Mouse (Mus musculus) bone marrow, adult 2 months (tissue): ENCODE data around the gene Atp5j. TPM values are rescaled to one million over a fixed set of nuclear protein-coding genes. Genes with fewer than 3 reads are reported as not detected.

Experiments
- H3K27ac ChIP-seq: fragments of 200-500 bp; 2 replicates; pipeline ENCODE4 v1.5.1; 2012; ENCODE audit warnings: low read depth, mild to moderate bottlenecking, control low read depth, inconsistent platforms, low read length; ENCODE audit not compliant: control insufficient read depth, poor library complexity, insufficient read depth
- H3K4me1 ChIP-seq: fragments of 200-500 bp; 2 replicates; pipeline ENCODE4 v1.6.1; 2011; ENCODE audit warnings: low read length; ENCODE audit not compliant: control insufficient read depth, insufficient read depth
- H3K4me3 ChIP-seq: fragments of 200-500 bp; replicated peaks from 2 replicates; pipeline ENCODE3; 2011; ENCODE audit warnings: mild to moderate bottlenecking, low read depth, low read length, control low read depth; ENCODE audit not compliant: control insufficient read depth
- CTCF ChIP-seq: fragments of 200-500 bp; IDR thresholded peaks from 2 replicates; pipeline ENCODE4 v1.5.1; 2011; ENCODE audit warnings: low read length, control low read depth; ENCODE audit not compliant: control insufficient read depth, insufficient read depth
- POLR2A ChIP-seq: fragments of 200-500 bp; IDR thresholded peaks from 2 replicates; pipeline ENCODE4 v1.6.1; 2011; ENCODE audit warnings: low read depth, mild to moderate bottlenecking, control low read depth, low read length, borderline replicate concordance; ENCODE audit not compliant: control insufficient read depth
- WGBS: fragments of 180-500 bp; shearing (Covaris S2); methylation state at CpG from one replicate; pipeline ENCODE4 v1.1.7; 2018; 5-methylcytosine and 5-hydroxymethylcytosine counted together
- polyA plus RNA-seq: library from polyadenylated mRNA; stranded (reverse); fragments of >200 nt; gene quantifications from 2 replicates; pipeline ENCODE4 v1.2.4, GENCODE M21; 2011; ENCODE audit warnings: low replicate concordance; ENCODE audit not compliant: missing spikeins, insufficient read depth, insufficient read length

Atp5j gene
- polyA plus RNA-seq, 1 experiment: 114 TPM

- Histone ChIP-seq H3K4me3 (no peak overlapping the region), H3K27ac (no peak overlapping the region), H3K4me1 (no peaks in the 10 kb centered on the region)
- no peak for TF ChIP-seq CTCF
- TF ChIP-seq POLR2A: no peak
- 8% methylated on average over 6 of the region's 6 CpGs for WGBS
These were observed 33.2 kb downstream of the Atp5j start for GRCm38 (mm10) chr16:84802217-84802616.

DNA sequence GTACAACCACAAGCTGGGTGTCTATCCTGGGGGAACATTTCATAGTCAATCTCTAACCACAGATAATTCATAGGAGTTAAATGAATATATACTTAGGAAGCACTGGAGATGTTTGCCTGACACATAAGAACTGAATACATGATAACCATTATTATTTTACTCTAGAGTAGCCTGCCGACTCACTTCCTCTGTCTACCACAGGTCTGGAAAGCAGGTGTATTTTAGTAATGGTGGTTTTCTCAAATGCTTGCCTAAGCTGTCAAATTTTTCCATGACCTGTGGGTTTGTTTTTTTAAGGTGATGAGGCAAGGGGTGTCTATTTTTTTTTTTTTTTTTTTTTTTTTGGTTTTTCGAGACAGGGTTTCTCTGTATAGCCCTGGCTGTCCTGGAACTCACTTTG, 35.4 kb downstream of the Atp5j start:
- Histone ChIP-seq H3K4me3 (no peak overlapping the region), H3K4me1 (no peaks in the 10 kb centered on the region), H3K27ac (no peak overlapping the region)
- TF ChIP-seq POLR2A (no peak), CTCF (no peak)
- 29% methylated on average over 1 of the region's 2 CpGs for WGBS

GRCm38 (mm10) chr16:84796678-84797077, 38.7 kb downstream of the Atp5j start:
- Histone ChIP-seq H3K27ac (no peak overlapping the region), H3K4me1 (no peaks in the 10 kb centered on the region), H3K4me3 (no peak overlapping the region)
- WGBS: 79% methylated on average over 9 of the region's 9 CpGs
- TF ChIP-seq POLR2A (no peak), CTCF (no peak)

DNA sequence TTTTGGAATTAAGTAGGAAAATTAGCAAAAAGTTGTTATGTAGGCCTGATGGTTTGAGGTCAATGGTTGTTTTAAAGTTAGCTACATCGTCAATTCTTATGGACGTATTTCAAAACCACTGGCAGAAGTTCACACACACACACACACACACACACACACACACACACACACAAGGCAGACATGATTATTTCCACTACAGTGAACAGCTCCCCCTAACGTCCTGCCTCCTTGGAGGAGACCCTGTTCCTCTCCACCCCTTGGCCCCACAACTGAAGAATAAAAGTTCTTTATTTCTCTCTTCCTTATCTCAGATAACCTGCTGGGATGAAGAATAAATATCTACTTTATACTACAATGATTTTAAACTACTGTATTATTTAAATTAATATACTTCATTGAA, 40.1 kb downstream of the Atp5j start:
- H3K27ac ChIP-seq: no peak overlapping the region
- H3K4me3 ChIP-seq: no peak overlapping the region
- WGBS: 48% methylated on average over 3 of the region's 3 CpGs
- no peaks in the 10 kb centered on the region for H3K4me1 ChIP-seq
- no peak for TF ChIP-seq POLR2A

GRCm38 (mm10) chr16:84793401-84793800, 42.0 kb downstream of the Atp5j start:
- H3K4me3 ChIP-seq: no peak overlapping the region
- 91% methylated on average over 14 of the region's 14 CpGs for WGBS
- no peak overlapping the region for H3K27ac ChIP-seq
- H3K4me1 ChIP-seq: no peaks in the 10 kb centered on the region
- TF ChIP-seq POLR2A: no peak
- TF ChIP-seq CTCF: no peak

GRCm38 (mm10) chr16:84790595-84791165, 44.7 kb downstream of the Atp5j start:
- Histone ChIP-seq H3K4me1 (no peaks in the 10 kb centered on the region; the same call in 1 of the 2 replicates), H3K4me3 (no peak overlapping the region), H3K27ac (no peak overlapping the region)
- WGBS: 73% methylated on average over 2 of the region's 2 CpGs
- TF ChIP-seq POLR2A: no peak
- TF ChIP-seq CTCF: no peak

DNA sequence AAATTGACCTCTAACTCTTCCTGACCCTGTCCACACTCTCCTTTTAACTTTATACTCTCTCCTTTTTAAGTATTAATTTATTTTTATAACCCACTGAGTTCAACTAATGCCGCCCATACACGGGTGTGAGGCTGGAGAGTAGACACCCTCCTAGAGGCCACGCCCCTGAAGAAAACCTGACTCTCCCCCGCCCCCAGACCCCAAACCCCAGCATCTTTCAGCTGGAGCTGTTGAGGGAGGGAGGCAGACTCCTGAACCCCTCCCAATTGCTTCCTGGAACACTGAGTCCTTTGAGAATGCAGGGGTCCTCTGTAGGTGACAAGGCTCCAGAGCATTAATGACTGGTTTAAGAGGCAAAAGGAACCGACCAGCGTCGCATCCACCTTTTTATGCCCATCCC, 50.5 kb downstream of the Atp5j start:
- Histone ChIP-seq H3K4me3 (no peak overlapping the region), H3K27ac (no peak overlapping the region), H3K4me1 (no peaks in the 10 kb centered on the region; the same call in 1 of the 2 replicates)
- TF ChIP-seq CTCF: no peak
- no peak for TF ChIP-seq POLR2A
- 75% methylated on average over 7 of the region's 7 CpGs for WGBS

DNA sequence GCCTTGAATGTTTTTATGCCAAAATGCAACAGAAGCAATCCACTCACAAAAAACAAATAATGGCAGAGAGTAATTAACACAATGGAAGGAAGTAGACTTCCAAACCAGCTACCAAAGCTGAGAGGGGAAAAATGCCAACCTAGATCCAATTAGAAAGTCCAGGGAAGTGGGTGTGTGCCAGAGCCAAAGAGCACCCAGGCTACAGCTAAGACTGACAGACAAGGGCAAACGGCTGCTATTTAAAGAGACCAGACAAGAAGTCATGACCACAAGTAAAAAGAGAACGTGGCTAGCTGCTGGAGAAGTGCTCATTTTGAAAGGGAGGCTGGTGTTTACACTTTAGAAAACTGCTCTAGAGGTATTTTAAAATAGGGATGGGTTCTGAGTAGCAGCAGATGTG, 52.1 kb downstream of the Atp5j start:
- WGBS: 10% methylated on average over 2 of the region's 2 CpGs
- no peaks in the 10 kb centered on the region; the same call in 1 of the 2 replicates for H3K4me1 ChIP-seq
- H3K27ac ChIP-seq: no peak overlapping the region
- no peak for TF ChIP-seq CTCF
- no peak for TF ChIP-seq POLR2A
- no peak overlapping the region for H3K4me3 ChIP-seq

DNA sequence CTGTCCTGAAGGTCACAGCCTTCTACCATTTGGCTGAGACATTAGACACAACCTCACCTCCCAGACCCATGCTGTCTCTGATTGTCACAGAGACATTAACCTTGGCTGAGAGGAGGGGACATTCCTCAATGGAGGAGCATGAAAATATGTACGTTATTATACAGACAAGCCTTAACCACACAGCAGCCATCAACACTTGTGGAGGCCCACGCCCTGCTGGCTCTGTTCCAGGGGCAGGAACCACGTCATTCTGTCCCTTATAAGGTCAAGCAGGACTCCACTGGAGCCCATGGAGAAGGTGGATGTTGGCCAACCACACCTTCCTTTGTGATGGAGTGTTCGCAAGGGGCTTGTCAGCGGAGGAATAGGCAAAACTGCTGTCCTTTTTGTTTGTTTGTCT, 55.7 kb downstream of the Atp5j start:
- WGBS: 65% methylated on average over 5 of the region's 5 CpGs
- no peaks in the 10 kb centered on the region for H3K4me1 ChIP-seq
- no peak overlapping the region for H3K27ac ChIP-seq
- H3K4me3 ChIP-seq: no peak overlapping the region
- TF ChIP-seq CTCF: no peak
- TF ChIP-seq POLR2A: no peak
